Mouse (Mus musculus) heart, embryonic 11.5 days (tissue): ENCODE data around the gene Usp12. TPM values are rescaled to one million over a fixed set of nuclear protein-coding genes. Genes with fewer than 3 reads are reported as not detected.

Source experiments
- ATAC-seq: fragments of 200-750 bp; cut with Nextera tagmentation; replicated peaks from 2 replicates; pipeline ENCODE4 v1.8.0; 2017; ENCODE audit warnings: moderate library complexity; ENCODE audit not compliant: insufficient number of reproducible peaks, low FRiP score, low TSS enrichment
- H3K27ac ChIP-seq: fragments of 300-500 bp; sonication (generic); 2 replicates; pipeline ENCODE4 v1.5.1; 2014; ENCODE audit warnings: mild to moderate bottlenecking, low read depth, low read length
- H3K27me3 ChIP-seq: fragments of 300-500 bp; sonication (generic); 2 replicates; pipeline ENCODE4 v1.6.1; 2014; ENCODE audit warnings: mild to moderate bottlenecking, low read length, mixed read lengths; ENCODE audit not compliant: control insufficient read depth, insufficient read depth
- H3K36me3 ChIP-seq: fragments of 300-500 bp; sonication (generic); 2 replicates; pipeline ENCODE4 v1.6.1; 2014; ENCODE audit warnings: mild to moderate bottlenecking, low read length, moderate library complexity, mixed read lengths; ENCODE audit not compliant: control insufficient read depth, insufficient read depth
- H3K4me1 ChIP-seq: fragments of 300-500 bp; sonication (generic); 2 replicates; pipeline ENCODE4 v1.6.1; 2014; ENCODE audit warnings: low read length; ENCODE audit not compliant: control insufficient read depth, insufficient read depth
- H3K4me2 ChIP-seq: fragments of 300-500 bp; sonication (generic); 2 replicates; pipeline ENCODE4 v1.6.1; 2014; ENCODE audit warnings: mild to moderate bottlenecking, moderate library complexity
- H3K4me3 ChIP-seq: fragments of 300-500 bp; sonication (generic); 2 replicates; pipeline ENCODE4 v1.5.1; 2014; ENCODE audit warnings: low read depth, low read length
- H3K9ac ChIP-seq: fragments of 300-500 bp; sonication (generic); 2 replicates; pipeline ENCODE4 v1.6.1; 2014; ENCODE audit warnings: mild to moderate bottlenecking, low read depth, low read length, moderate library complexity
- H3K9me3 ChIP-seq: fragments of 300-500 bp; sonication (generic); replicated peaks from 2 replicates; pipeline ENCODE4 v1.6.1; 2016; ENCODE audit warnings: low read length; ENCODE audit not compliant: control insufficient read depth
- WGBS: fragments of 180-500 bp; shearing (Covaris S2); extraction: QIAGEN DNeasy Blood & Tissue Kit; methylation state at CpG from one replicate; pipeline ENCODE4 v1.1.7; 2014; ENCODE audit not compliant: insufficient replicate concordance; 5-methylcytosine and 5-hydroxymethylcytosine counted together
- polyA plus RNA-seq: library from polyadenylated mRNA; unstranded; fragments of >200 nt; fragmentation: Nextera tagmentation; extraction: Ambion mirVana; gene quantifications from 2 replicates; pipeline ENCODE4 v1.2.1, GENCODE M21; 2014

Gene Usp12
- polyA plus RNA-seq, 1 experiment from 2014 or later: 9.2 TPM

DNA sequence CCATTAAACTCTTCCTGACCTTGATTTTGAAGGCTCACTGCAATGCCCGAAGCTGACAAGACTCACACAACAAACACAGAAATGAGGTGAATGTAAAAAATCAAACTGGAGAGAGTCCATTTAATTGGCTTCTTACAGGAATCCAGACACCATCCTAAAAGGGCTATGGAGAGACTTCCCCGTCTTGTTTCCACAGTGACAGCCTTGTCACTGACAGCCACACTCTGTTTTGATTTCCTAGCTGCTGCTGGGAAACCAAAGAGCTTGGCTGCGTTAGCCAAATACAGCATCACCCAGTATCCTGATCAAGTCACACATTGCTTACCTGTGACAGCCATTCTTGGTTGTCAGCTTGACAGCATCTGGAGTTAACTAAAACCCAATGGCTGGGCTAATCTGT, 69.8 kb downstream of the Usp12 start:
- peaks cover 8% of the 10 kb centered on the region for H3K4me1 ChIP-seq
- WGBS: 34% methylated on average over 3 of the region's 3 CpGs
- no peaks in the 10 kb centered on the region for H3K27me3 ChIP-seq
- no peak overlapping the region for H3K4me2 ChIP-seq
- no peak for ATAC-seq
- H3K9ac ChIP-seq: no peak overlapping the region
- H3K4me3 ChIP-seq: no peak overlapping the region
- H3K9me3 ChIP-seq: no peaks in the 10 kb centered on the region
- no peaks in the 10 kb centered on the region; the same call in 1 of the 2 replicates for H3K36me3 ChIP-seq
- no peak overlapping the region for H3K27ac ChIP-seq

DNA sequence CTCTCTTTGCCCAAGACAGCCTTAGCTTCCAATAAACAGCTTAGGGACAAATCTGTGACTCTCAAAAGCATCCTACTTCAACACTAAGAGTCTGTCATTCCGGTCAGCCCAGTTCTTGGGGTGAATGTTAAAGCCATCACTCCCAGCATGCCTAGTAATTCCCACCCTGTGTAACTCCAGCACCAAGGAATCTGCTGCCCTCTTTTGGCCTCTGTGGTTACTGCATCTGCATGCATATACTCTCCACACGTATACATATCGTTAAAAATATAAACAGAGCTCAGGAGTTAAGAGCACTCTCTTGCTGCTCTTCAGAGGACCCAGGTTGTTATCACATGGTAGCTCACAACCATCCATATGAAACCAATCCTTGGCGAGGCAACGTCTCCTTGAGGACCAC, 71.4 kb downstream of the Usp12 start:
- Histone ChIP-seq H3K27ac (no peak overlapping the region), H3K36me3 (no peaks in the 10 kb centered on the region; the same call in 1 of the 2 replicates), H3K4me3 (no peak overlapping the region), H3K9ac (no peak overlapping the region), H3K9me3 (no peaks in the 10 kb centered on the region), H3K27me3 (no peaks in the 10 kb centered on the region), H3K4me1 (peaks cover 8% of the 10 kb centered on the region), H3K4me2 (no peak overlapping the region)
- 83% methylated on average over 5 of the region's 5 CpGs for WGBS
- ATAC-seq: no peak

DNA sequence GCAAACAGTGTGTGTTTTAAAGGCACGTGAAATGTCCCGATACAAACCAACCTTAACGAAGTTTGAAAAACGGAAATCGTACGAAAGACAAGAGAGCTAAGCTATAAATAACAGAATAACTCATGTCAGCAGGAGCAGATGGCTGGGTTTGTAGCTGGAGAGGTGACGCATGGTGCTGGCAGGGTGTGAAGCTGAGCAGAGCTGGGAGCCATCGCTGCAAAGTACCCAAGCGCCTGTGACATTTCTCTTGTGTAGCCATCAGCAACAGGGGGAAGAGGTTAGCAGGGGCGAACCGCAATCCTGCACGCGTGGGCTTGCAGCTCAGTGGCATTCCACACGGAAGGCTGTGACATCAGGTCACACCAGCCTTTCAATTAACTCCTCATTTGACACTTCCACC, 72.6 kb downstream of the Usp12 start:
- no peak for ATAC-seq
- Histone ChIP-seq H3K36me3 (no peaks in the 10 kb centered on the region), H3K27me3 (no peaks in the 10 kb centered on the region), H3K9me3 (no peaks in the 10 kb centered on the region), H3K4me2 (no peak overlapping the region), H3K9ac (no peak overlapping the region), H3K4me1 (peaks cover 8% of the 10 kb centered on the region), H3K27ac (no peak overlapping the region), H3K4me3 (no peak overlapping the region)
- 50% methylated on average over 11 of the region's 14 CpGs for WGBS

DNA sequence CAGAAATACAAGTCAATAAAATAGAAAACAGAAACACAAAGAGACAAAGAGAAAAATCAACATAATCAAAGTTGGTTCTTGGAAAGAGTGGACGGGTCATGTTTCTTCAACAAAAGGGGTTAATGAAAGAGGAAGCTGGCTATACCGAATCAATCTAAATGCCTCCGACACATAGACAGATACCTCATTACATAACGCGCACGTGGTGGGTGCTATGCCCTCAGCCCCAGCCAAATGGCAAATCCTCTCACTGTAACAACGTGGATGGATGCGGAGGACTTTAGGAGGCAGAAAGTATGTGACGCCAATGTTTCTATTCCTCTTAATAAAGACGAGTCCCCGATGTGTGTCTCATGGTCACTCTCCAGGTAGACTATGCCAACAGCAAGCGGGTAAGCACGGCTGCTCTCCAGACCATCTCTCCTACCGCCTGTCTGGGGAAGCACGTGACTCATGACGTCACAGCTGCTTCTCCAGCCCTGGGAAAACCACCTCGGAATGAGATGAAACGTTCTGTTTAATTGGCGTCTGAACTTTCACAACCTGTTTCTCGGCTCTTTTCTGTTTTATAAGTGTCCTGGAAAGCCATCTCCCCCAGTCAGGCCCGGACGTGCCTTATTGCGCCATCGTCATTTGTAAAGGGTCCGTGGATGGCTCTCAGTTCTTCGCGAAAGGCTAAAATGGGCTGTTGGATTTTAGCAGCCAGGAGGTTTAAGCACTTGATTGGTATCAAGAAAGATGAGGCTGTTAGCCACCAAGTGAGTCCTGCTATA, 75.0 kb downstream of the Usp12 start:
- Histone ChIP-seq H3K4me1 (peaks cover 8% of the 10 kb centered on the region), H3K27ac (no peak overlapping the region), H3K4me2 (no peak overlapping the region), H3K9me3 (no peaks in the 10 kb centered on the region), H3K27me3 (no peaks in the 10 kb centered on the region), H3K9ac (no peak overlapping the region), H3K36me3 (no peaks in the 10 kb centered on the region), H3K4me3 (no peak overlapping the region)
- 81% methylated on average over 27 of the region's 27 CpGs for WGBS
- ATAC-seq: no peak

DNA sequence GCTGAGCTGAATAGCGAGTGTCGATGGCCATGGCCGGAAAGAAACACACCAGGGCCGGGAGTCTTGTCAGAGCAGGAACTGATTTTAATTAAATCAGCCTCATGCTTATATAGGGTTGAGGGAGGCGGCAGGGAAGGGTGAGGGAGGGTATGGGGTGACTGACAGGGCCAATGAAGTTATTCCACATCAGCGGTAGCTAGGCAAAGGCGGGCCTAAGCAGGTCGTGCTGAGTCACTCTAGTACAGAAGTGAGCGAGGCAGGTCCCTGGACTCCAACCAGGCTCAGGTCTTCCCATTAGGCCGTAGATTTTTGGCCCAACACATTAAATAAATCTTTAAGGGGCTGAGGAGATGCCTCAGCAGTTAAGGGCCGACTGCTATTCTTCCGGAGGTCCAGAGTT, 81.0 kb downstream of the Usp12 start:
- 86% methylated on average over 12 of the region's 12 CpGs for WGBS
- H3K36me3 ChIP-seq: no peaks in the 10 kb centered on the region

DNA sequence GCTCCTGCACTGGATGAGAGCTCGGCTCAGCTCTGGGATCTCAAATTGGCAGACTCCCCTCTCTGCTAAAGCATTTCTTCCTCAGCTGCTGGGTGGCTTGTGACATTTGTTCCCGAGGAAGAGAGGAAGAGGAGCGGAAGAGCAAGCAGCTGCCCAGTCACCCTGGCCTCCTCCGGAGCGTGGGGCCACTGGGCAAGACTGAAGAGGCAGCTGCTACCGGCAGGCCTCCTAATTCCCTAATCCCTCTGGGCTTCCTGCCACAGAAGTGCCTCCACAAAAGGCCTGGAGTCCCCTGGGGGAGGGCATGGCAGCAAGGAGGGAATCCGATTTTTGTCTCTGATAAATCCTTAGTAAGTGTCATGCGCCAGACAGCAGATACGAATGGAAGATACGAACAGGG, 81.7 kb downstream of the Usp12 start:
- Histone ChIP-seq H3K4me3 (no peak overlapping the region), H3K4me1 (no peaks in the 10 kb centered on the region), H3K9me3 (no peaks in the 10 kb centered on the region), H3K9ac (no peak overlapping the region), H3K36me3 (no peaks in the 10 kb centered on the region), H3K27ac (no peak overlapping the region), H3K4me2 (no peak overlapping the region), H3K27me3 (no peaks in the 10 kb centered on the region)
- 66% methylated on average over 10 of the region's 10 CpGs for WGBS
- no peak for ATAC-seq

More for the DNA sequence above, 81.0 kb downstream of the Usp12 start:
- Histone ChIP-seq H3K9ac (no peak overlapping the region), H3K4me2 (no peak overlapping the region), H3K4me1 (no peaks in the 10 kb centered on the region), H3K27ac (no peak overlapping the region), H3K27me3 (no peaks in the 10 kb centered on the region), H3K4me3 (no peak overlapping the region), H3K9me3 (no peaks in the 10 kb centered on the region)
- no peak for ATAC-seq

DNA sequence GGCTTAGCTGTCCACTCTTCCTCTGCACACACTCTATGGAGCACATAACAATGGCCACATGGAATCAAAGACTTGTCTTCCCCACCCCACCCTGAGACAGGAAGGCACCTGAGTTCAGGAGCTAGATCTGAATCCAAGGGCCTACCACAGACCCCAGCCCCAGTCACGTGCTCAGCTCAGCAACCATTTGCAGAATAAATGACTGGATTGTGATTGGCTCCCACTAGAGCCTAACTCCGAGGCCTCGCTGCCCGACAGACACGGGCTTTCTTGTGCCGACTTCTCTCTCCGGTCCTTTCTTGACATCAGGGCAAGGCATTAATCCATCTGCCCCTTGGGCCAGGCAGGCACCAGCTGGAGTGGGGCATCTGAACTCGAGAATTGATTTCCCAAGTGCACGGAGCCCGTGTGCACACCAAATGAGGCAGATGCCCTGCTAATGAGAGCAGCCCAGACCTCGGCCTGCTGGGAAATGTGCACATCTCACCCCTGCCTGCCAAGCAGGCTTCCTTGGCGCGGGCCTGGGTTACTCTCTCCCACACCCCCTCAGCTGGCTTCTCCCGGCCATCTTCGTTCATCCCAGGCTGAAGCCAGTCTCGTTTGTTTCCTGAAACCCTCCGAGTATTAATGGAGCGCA, 82.4 kb downstream of the Usp12 start:
- ATAC-seq: no peak
- no peak overlapping the region for H3K9ac ChIP-seq

DNA sequence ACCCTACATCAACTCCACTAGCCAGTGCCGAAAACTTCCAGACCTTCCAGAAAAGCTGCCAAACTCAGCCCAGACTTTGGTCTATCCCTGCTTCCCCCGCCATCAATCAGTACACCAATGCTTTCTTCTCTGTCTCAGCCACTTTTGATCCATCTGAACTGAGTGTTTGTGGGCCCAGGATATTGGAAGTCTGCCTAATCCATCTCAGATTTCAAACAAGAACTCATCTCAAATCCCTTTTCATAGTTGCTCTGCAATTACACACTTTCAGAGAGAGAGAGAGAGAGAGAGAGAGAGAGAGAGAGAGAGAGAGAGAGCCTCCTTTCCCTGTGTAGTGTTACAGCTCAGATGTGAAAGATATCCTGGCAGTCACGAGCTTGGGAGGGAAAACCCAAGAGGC, 85.4 kb downstream of the Usp12 start:
- 71% methylated on average over 3 of the region's 3 CpGs for WGBS
- no peak overlapping the region for H3K27ac ChIP-seq

More for the DNA sequence above, 82.4 kb downstream of the Usp12 start:
- H3K4me1 ChIP-seq: no peaks in the 10 kb centered on the region
- no peaks in the 10 kb centered on the region for H3K36me3 ChIP-seq
- H3K27ac ChIP-seq: no peak overlapping the region
- 80% methylated on average over 18 of the region's 18 CpGs for WGBS
- no peaks in the 10 kb centered on the region for H3K27me3 ChIP-seq
- no peak overlapping the region for H3K4me2 ChIP-seq
- no peak overlapping the region for H3K4me3 ChIP-seq
- H3K9me3 ChIP-seq: no peaks in the 10 kb centered on the region

More for the DNA sequence above, 85.4 kb downstream of the Usp12 start:
- Histone ChIP-seq H3K27me3 (no peaks in the 10 kb centered on the region), H3K4me3 (no peak overlapping the region), H3K36me3 (no peaks in the 10 kb centered on the region), H3K9ac (no peak overlapping the region), H3K4me2 (no peak overlapping the region), H3K4me1 (no peaks in the 10 kb centered on the region), H3K9me3 (no peaks in the 10 kb centered on the region)
- ATAC-seq: no peak
